Mouse (Mus musculus) cerebellum, adult 18-20 months (tissue): Measurements from ENCODE around the gene Tbl1xr1.

ENCODE experiments used
- DNase-seq, 2 experiments: peaks; one replicate each; pipeline ENCODE4 v3.0.0; 2021

Tbl1xr1 gene

GRCm38 (mm10) chr3:22090431-22091265 lies 14.2 kb downstream of the Tbl1xr1 start:
- DNase-seq = peak; percentile 39 to 49

- DNase-seq = no peak
These were observed 14.8 kb downstream of the Tbl1xr1 start for GRCm38 (mm10) chr3:22091266-22091550.

- no peak for DNase-seq
These were observed 15.2 kb downstream of the Tbl1xr1 start for GRCm38 (mm10) chr3:22091681-22092080.

DNA sequence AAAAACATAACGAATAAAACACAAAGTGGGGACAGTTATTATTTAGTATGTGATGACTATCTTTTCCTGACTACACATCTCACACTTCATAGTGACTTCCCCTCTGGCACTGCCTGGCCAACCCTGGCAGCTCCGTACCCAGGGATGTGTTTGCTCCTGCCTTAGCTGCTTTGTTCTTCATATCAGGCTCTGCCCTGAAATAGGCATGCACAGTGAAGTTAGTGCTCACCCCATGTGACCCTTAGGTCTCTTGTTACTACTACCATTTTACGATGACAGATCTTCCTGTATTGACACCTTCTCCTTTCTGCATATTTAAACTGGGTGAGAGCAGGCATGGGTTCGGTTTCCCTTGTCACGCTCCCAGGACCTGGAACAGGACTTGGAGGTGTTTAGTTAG lies 16.3 kb downstream of the Tbl1xr1 start:
- no peak for DNase-seq

GRCm38 (mm10) chr3:22103986-22104515 lies 27.6 kb downstream of the Tbl1xr1 start:
- DNase-seq = no peak

GRCm38 (mm10) chr3:22105471-22105870 lies 29.0 kb downstream of the Tbl1xr1 start:
- DNase-seq = no peak

GRCm38 (mm10) chr3:22108013-22108412 lies 31.6 kb downstream of the Tbl1xr1 start:
- no peak for DNase-seq

DNA sequence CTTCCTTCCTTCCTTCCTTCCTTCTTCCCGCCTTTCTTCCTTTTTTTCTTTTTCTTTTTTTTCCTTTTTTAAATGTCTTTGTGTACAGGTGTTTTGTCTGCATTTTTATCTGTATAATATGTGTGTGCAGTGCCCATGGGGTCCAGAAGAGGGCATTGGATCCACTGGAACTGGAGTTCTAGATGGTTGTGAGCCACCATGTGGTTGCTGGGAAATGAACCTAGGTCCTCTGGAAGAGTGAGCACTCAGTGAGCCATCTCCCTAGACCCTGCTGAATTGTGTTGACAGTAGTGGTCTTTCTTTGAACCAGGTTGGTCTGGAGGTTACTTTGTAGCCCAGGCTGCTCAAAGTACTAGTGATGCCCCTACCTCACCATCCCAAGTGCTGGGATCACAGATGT lies 33.2 kb downstream of the Tbl1xr1 start:
- no peak for DNase-seq

- DNase-seq = no peak
These were observed 37.3 kb downstream of the Tbl1xr1 start for GRCm38 (mm10) chr3:22113773-22114172.

GRCm38 (mm10) chr3:22115221-22115620 lies 38.8 kb downstream of the Tbl1xr1 start:
- no peak for DNase-seq

- no peak for DNase-seq
These were observed 39.2 kb downstream of the Tbl1xr1 start for GRCm38 (mm10) chr3:22115678-22116077.

- no peak for DNase-seq
These were observed 39.7 kb downstream of the Tbl1xr1 start for GRCm38 (mm10) chr3:22116188-22116587.

DNA sequence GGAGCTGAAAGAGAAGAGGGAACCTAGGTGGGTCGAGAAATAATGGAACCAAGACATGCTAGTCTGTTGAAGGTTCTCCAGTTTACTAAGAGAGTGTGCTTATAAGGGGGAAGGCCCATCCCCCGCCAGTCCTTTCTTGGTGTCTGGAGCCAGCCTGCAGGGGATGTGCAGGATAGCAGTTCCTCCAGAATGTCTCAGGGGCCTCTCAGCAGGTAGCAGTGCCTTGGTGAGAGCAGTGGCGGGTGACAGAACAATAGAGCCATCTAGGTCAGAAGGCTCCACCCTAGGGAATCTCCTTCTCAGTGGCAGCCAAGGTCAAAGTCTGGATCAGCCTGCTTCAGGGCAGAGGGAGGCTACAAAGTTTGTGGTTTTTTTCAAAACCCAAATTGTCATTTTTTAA lies 45.3 kb downstream of the Tbl1xr1 start:
- DNase-seq = no peak

DNA sequence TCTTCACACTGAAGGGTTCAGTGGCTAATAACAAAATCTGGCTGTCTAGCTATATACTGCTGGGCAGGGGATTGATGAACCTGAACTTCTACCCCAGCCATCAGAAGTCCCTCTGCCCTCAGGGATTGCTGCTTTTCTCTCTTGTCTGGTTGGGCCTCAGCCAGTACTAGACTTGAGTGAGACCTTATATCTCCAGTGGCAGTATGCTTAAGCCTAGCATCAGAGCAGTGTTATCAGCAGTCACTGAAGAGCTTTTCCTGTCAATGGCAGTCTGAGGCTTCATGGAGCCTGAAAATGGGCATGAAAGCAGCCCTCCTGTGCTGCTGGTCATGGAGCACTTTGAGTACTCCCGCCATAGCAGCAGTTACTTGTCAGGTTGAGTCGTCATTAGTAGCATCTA lies 46.7 kb downstream of the Tbl1xr1 start:
- DNase-seq = no peak

DNA sequence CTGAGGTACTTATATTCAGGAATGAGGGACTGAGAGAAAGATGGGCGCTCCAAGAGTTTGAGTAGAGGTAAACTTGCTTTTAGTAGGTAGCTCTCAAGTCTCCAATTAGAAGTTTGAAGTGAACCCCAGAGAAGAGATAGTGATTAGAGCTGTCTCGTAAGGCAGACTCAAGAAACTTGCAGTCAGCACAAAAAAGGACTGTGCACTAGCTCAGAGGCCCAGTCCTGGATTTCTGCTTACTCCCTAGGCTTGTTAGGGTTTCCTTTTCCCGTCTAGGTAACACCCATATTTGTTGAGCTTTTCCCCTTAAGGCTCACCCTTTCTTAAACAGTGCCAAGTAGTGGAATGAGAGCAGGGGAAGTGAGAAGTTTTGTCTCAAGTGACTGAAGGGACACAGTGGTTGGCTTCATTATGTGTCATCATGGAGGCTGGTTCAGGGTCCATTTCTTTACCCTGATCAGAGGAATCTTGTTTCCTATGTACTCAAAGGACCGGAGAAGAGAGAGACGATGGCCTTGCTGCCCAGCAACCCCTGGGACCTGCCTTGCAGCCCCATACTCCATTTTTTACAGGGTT lies 49.9 kb downstream of the Tbl1xr1 start:
- no peak for DNase-seq

DNA sequence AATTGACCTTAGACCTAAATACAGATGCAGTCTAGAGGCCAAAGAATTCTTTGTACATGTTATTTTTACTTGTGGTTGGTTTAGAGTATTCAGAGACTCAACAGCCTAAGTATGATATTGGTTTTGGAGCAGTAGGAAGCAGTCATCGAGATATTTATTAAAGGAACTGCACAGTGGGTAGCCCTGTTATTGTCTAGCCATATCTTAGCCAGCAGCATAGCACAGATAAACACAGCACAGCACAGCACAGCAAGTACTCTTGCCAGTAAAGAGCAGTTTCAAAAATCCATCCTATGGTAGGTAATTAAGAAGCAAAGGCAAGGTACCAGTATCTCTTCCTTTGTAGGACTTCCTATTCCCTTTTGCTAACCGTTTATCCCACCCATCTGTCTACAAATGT lies 54.8 kb downstream of the Tbl1xr1 start:
- no peak for DNase-seq

DNA sequence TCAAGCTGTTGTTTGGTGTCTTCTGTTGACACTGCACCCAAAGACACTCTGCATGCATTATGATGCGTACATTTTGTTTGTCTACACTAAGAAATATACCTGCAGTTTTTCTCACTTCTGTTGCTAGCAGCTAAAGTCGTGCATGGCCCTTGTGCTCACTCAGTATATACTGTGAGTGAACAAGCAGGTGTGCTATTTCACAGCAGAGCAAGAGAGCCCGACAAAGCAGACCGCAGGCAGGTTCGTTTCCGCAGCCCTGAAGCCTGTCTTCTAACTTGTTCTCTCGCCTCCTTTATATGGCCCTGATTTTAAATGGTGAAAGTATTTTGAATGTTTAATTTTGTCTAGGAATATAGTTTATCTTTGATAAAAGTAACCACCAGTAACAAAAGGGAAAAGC lies 57.2 kb downstream of the Tbl1xr1 start:
- no peak for DNase-seq

- DNase-seq = no peak
These were observed 61.5 kb downstream of the Tbl1xr1 start for GRCm38 (mm10) chr3:22137793-22138579.

DNA sequence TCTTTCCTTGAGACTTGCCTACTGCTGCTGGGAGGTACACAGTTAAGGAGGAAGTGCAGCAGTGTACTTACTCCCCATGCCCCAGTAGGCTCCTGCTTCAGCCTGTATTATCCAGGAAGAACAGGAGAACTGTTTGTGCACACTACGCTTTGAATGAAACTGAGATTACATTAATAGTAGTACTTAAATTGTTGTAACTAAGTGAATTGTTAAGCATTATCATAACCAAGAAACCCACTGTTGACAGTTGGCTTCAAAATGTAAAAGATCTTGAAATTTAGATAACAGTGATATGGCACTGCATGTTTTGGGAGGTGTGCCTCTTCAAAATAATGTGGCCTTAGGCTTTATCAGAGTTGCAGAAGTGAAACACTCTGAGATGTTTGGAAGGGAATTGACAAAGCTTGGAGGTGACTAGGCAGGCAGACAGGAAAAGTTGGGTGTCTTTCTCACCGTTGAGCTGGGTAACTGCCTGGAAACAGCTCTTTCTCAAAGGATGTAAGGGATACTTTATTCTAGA lies 62.2 kb downstream of the Tbl1xr1 start:
- DNase-seq = no peak

- peak; percentile 21 to 22 for DNase-seq
These were observed 63.7 kb downstream of the Tbl1xr1 start for GRCm38 (mm10) chr3:22140111-22140658.

DNA sequence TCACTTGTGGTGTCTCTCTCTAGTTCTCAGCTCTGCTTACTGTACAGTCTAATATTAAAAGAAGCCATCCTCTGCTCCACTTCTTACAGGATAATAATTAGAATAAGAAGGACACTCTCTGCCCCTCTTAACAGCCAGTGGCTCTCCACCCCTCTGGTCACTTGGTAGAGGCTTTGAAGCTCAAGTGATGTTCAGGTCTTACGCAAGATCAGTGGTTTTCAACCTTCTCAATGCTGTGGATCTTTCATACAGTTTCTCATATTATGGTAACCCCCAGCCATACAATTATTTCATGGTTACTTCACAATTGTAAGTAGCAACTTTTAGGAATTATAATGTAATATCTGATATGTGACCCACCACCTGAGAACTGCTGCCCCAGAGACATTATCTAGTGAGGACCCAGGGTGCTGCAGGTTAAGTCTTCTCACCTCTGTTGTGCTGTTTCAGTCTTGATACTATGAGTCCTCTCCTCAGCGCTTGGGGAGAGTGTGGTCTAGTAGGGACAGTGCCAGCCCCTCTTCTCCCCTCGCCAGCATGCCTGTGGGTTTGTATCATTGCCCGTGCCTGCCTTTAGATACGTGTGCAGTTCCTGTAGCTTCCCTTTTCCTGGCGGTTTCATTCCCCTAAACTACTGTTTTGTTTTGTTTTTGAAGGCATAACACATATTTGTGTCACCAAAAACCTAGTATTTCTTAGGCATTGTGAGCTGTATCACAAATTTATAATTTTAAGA lies 65.7 kb downstream of the Tbl1xr1 start:
- DNase-seq = no peak

DNA sequence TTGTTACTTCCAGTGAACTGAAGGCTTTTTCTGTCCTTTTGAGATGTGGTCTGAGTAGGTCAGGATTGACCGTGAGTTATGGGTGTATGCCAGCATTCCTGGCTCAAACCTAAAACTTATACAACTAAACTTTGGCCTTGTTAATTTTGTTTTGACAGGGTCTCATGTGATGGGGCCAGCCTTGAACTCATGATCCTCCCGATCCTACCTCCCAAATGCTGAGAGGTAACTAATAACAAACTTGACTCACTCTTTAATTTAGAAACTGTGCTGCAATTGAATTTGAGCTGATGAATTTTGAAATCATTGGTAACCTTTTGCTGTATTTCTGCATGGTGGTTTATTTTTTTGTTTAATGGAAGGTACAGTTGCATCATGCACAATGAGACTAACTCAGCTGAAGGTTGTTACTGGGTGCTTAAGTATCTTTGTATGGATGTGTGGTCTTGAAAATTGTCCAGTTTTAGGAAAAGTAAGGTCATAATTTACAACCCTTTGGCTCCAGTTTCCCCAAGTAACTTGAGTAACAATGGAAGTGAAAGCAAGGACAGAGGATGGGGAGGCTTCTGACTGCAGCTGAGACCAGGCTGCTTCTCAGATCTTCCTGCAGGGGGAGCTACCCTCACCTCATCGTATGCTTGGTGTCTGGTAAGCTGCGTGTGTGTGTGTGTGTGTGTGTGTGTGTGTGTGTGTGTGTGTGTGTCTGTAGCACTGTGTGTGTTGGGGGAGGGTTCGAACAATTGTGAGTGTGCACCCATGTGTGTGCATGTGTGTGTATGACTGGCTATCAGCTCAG lies 66.6 kb downstream of the Tbl1xr1 start:
- no peak for DNase-seq
